In genomic region chr14:103488659-103489058, GRCm38 (mm10) we compare ENCODE assay signal across 12 mouse cellular contexts. TPM values are rescaled to one million over a fixed set of nuclear protein-coding genes. Genes with fewer than 3 reads are reported as not detected.
DNase-seq lines count a peak whose midpoint lies in the region; ATAC-seq and TF ChIP-seq lines count a peak whose summit lies in the region.
"Had no signal": no experiment of that assay in that cellular context is flagged by ENCODE, and none has a peak within 500 bp of the region (broad histone marks: within the 10 kb centered on the region; RNA-seq: fewer than 3 reads in every experiment).

No protein-coding gene starts in this region.

- 0 out of 2 replicates have a peak, but pooled peaks cover 5% of the 10 kb centered on the region for H3K9me3 ChIP-seq in liver, embryonic 12.5 days (replicated peaks)

- peak; percentile 49 for TF ChIP-seq CTCF in gastrocnemius, adult 2 months (IDR thresholded peaks at IDR 0.05)
- no peak for TF ChIP-seq CTCF in liver, adult 2 months (IDR thresholded peaks at IDR 0.05; ENCODE audit: low read depth, low read length)

- WGBS in liver, adult 2 months = 66% methylated on average over 3 of the region's 3 CpGs
- 65% methylated on average over 3 of the region's 3 CpGs for WGBS in liver, embryonic 12.5 days (ENCODE audit: insufficient replicate concordance)

- H3K4me2 ChIP-seq in liver, embryonic 12.5 days = no peak overlapping the region
- H3K4me2 ChIP-seq: embryonic facial prominence, embryonic 12.5 days; liver, embryonic 13.5 days had no signal

- H3K4me3 ChIP-seq in gastrocnemius, adult 2 months = no peak overlapping the region
- H3K4me3 ChIP-seq in liver, adult 2 months (ENCODE audit: insufficient read depth, low read depth, low read length) = no peak overlapping the region
- no peak overlapping the region for H3K4me3 ChIP-seq in liver, embryonic 12.5 days
- H3K4me3 ChIP-seq: embryonic facial prominence, embryonic 12.5 days; liver, embryonic 13.5 days had no signal

- no peaks in the 10 kb centered on the region for H3K4me1 ChIP-seq in liver, adult 2 months (ENCODE audit: control insufficient read depth, insufficient read depth, low read length)
- no peaks in the 10 kb centered on the region for H3K4me1 ChIP-seq in liver, embryonic 12.5 days
- H3K4me1 ChIP-seq: embryonic facial prominence, embryonic 12.5 days; liver, embryonic 13.5 days had no signal

- no peaks in the 10 kb centered on the region for H3K36me3 ChIP-seq in liver, adult 2 months (ENCODE audit: control insufficient read depth, insufficient read depth, low read length)
- H3K36me3 ChIP-seq in liver, embryonic 12.5 days = no peaks in the 10 kb centered on the region
- H3K36me3 ChIP-seq: embryonic facial prominence, embryonic 12.5 days; liver, embryonic 13.5 days had no signal

- DNase-seq in gastrocnemius, adult 2 months = no peak
- DNase-seq in gastrocnemius, postnatal 10 days = no peak
- peak; percentile 2 for DNase-seq in liver, adult 2 months (ENCODE audit: extremely low read depth, low read depth, low spot score)
- peak; percentile 30 for DNase-seq in MN1 (ENCODE audit: low spot score)
- no peak for DNase-seq in right cerebral cortex, postnatal 10 days (ENCODE audit: low spot score in 2 of 2)
- DNase-seq: kidney, adult 11 months; liver, embryonic 13.5 days had no signal

- no peak for ATAC-seq in liver, embryonic 12.5 days
- 0 out of 2 replicates have a peak, but pooled peaks have one; percentile 60 for ATAC-seq in monocyte, adult 5-6 weeks (replicated peaks; ENCODE audit: insufficient number of reproducible peaks, low FRiP score, low TSS enrichment, poor library complexity, severe bottlenecking)
- ATAC-seq in megakaryocyte-erythroid progenitor cell, adult 5-6 weeks (replicated peaks; ENCODE audit: low FRiP score, low TSS enrichment, poor library complexity, severe bottlenecking) = no peak
- ATAC-seq: forebrain, embryonic 14.5 days had no signal

- H3K9ac ChIP-seq in liver, adult 2 months (ENCODE audit: low read depth, low read length) = no peak overlapping the region
- H3K9ac ChIP-seq in liver, embryonic 12.5 days = no peak overlapping the region
- H3K9ac ChIP-seq: embryonic facial prominence, embryonic 12.5 days; liver, embryonic 13.5 days had no signal

- H3K79me2 ChIP-seq in liver, adult 2 months (ENCODE audit: control insufficient read depth, insufficient read depth, low read length) = no peaks in the 10 kb centered on the region

- no peak for TF ChIP-seq POLR2A in liver, adult 2 months (IDR thresholded peaks at IDR 0.05; ENCODE audit: extremely low read depth, insufficient read depth, low read length)

- intact Hi-C loops in gastrocnemius, adult 2 months (cut with DNase I) = no loop called here

- H3K27me3 ChIP-seq in liver, adult 2 months (ENCODE audit: control insufficient read depth, insufficient read depth, low read length) = no peaks in the 10 kb centered on the region
- no peaks in the 10 kb centered on the region for H3K27me3 ChIP-seq in liver, embryonic 12.5 days (replicated peaks)
- H3K27me3 ChIP-seq: embryonic facial prominence, embryonic 12.5 days; liver, embryonic 13.5 days had no signal

- H3K27ac ChIP-seq in gastrocnemius, adult 2 months = no peak overlapping the region
- no peak overlapping the region for H3K27ac ChIP-seq in liver, adult 2 months (replicated peaks; ENCODE audit: insufficient read depth, low read depth, low read length)
- H3K27ac ChIP-seq in liver, embryonic 12.5 days = no peak overlapping the region
- H3K27ac ChIP-seq: embryonic facial prominence, embryonic 12.5 days; liver, embryonic 13.5 days had no signal

RNA-seq across cellular contexts. Expression of gene Scel, which starts 24.5 kb away (rescaled TPM):
- total RNA-seq in gastrocnemius, adult 2 months (2021) = under 1 TPM; 0.10 to 0.20 TPM
- total RNA-seq in gastrocnemius, postnatal 10 days (2021) = under 1 TPM in 1 of 2 experiments, not detected in 1; 0.14 TPM
- not detected in 2 replicates for total RNA-seq in liver, adult 2 months (2014; rRNA removed)
- not detected in 2 replicates for polyA plus RNA-seq in liver, adult 2 months (2012; rRNA removed)
- 0.16 and 0.17 TPM in 2 replicates for polyA plus RNA-seq in liver, embryonic 12.5 days (2016; fragmentation: Nextera tagmentation; extraction: Ambion mirVana)
- 0.29 to 2.2 TPM (median 1.3 TPM) in 3 replicates for total RNA-seq in monocyte, adult 5-6 weeks (2017)
- not detected in 2 replicates for total RNA-seq in megakaryocyte-erythroid progenitor cell, adult 5-6 weeks (2014; fragmentation: Nextera tagmentation)
- total RNA-seq in megakaryocyte-erythroid progenitor cell, adult 5-6 weeks (2017) = not detected in 2 replicates

Comparison
In these comparisons a context has a peak if more than half of its experiments do, and no peak if none do; other contexts are left out.
1. DNase-seq: peak in liver, adult 2 months (single experiment) and MN1 (single experiment); none in gastrocnemius, adult 2 months (single experiment), gastrocnemius, postnatal 10 days (single experiment) and right cerebral cortex, postnatal 10 days (0 of 2).